Mouse (Mus musculus): ENCODE data around the gene Gpc1.

- no peak for TF ChIP-seq CTCF (IDR thresholded peaks at IDR 0.05; ENCODE audit: control insufficient read depth, insufficient read depth, insufficient read length)
- no peak for TF ChIP-seq FOSL1 (IDR thresholded peaks at IDR 0.05; ENCODE audit: insufficient read depth, low read length, poor library complexity, severe bottlenecking)
- no peak for TF ChIP-seq MAX (IDR thresholded peaks at IDR 0.05)
Measured at GRCm38 (mm10) chr1:92849938-92850574, 18.6 kb downstream of the Gpc1 start.
